ENCODE assay signal across 29 mouse cellular contexts in genomic region chr2:26605331-26605730, GRCm38 (mm10). TPM values are rescaled to one million over a fixed set of nuclear protein-coding genes. Genes with fewer than 3 reads are reported as not detected.
DNase-seq lines count a peak whose midpoint lies in the region; ATAC-seq and TF ChIP-seq lines count a peak whose summit lies in the region.
"Had no signal": no experiment of that assay in that cellular context is flagged by ENCODE, and none has a peak within 500 bp of the region (broad histone marks: within the 10 kb centered on the region; RNA-seq: fewer than 3 reads in every experiment).

No protein-coding gene starts in this region.

- peak; percentile 19 for DNase-seq in adrenal gland, postnatal 10 days
- no peak for DNase-seq in adrenal gland, postnatal 4 days (ENCODE audit: low spot score in 2 of 2)
- no peak for DNase-seq in liver, embryonic 14.5 days (ENCODE audit: low read depth in 3 of 3, low spot score in 3 of 3)
- DNase-seq in testis, postnatal 10 days (ENCODE audit: low spot score) = no peak
- DNase-seq in thymus, postnatal 36 days = no peak
- DNase-seq: adrenal gland, postnatal 25 days; cerebellum, adult 11 months; cerebellum, adult 8-10 months; cerebellum, postnatal 14 days; embryo, embryonic 11 days; gastrocnemius, postnatal 14 days; heart, postnatal 14 days had no signal

- no peak overlapping the region for H3K4me3 ChIP-seq in liver, embryonic 14.5 days (ENCODE audit: insufficient read depth in 1 of 2, low read depth in 2 of 2, low read length in 2 of 2)
- no peak overlapping the region for H3K4me3 ChIP-seq in liver, embryonic 12.5 days
- H3K4me3 ChIP-seq in testis, adult 2 months (ENCODE audit: control insufficient read depth, low read depth, low read length) = peak overlapping the region; percentile 67
- H3K4me3 ChIP-seq: erythroblast, embryonic 14.5 days had no signal

- H3K9ac ChIP-seq in liver, embryonic 14.5 days (replicated peaks) = no peak overlapping the region
- no peak overlapping the region for H3K9ac ChIP-seq in liver, embryonic 12.5 days
- H3K9ac ChIP-seq: embryonic facial prominence, embryonic 15.5 days; heart, embryonic 15.5 days; hindbrain, embryonic 13.5 days had no signal

- TF ChIP-seq CTCF in liver, embryonic 14.5 days (IDR thresholded peaks at IDR 0.05; ENCODE audit: low read depth) = 0 out of 2 replicates have a peak, but pooled peaks have one; percentile 13
- TF ChIP-seq CTCF in testis, adult 2 months (IDR thresholded peaks at IDR 0.05; ENCODE audit: control insufficient read depth, insufficient read depth, insufficient replicate concordance, low read depth, low read length) = no peak

- ATAC-seq in liver, embryonic 14.5 days (ENCODE audit: insufficient read depth) = no peak
- ATAC-seq in liver, embryonic 12.5 days = no peak
- ATAC-seq: forebrain, embryonic 14.5 days; hindbrain, postnatal 0 days had no signal

- TF ChIP-seq EP300 in liver, embryonic 14.5 days (IDR thresholded peaks at IDR 0.05; ENCODE audit: low read depth) = no peak

- H3K9me3 ChIP-seq in liver, embryonic 14.5 days (ENCODE audit: control insufficient read depth, low read length) = no peaks in the 10 kb centered on the region
- no peaks in the 10 kb centered on the region for H3K9me3 ChIP-seq in liver, embryonic 12.5 days (replicated peaks)
- H3K9me3 ChIP-seq: embryonic facial prominence, embryonic 15.5 days; forebrain, embryonic 10.5 days; heart, embryonic 10.5 days; heart, embryonic 15.5 days; hindbrain, embryonic 13.5 days had no signal

- H3K4me1 ChIP-seq in liver, embryonic 14.5 days (replicated peaks; ENCODE audit: control insufficient read depth in 2 of 2, insufficient read depth in 2 of 2, low read length in 1 of 2) = peaks cover 0 to 5% of the 10 kb centered on the region in 2 experiments; a peak in 1 of 4 replicates
- H3K4me1 ChIP-seq in liver, embryonic 12.5 days = peaks cover 51% of the 10 kb centered on the region
- peaks cover 3% of the 10 kb centered on the region; the same call in 1 of the 2 replicates for H3K4me1 ChIP-seq in testis, adult 2 months (ENCODE audit: control insufficient read depth, insufficient read depth, low read length)

- no peak for TF ChIP-seq POLR2A in testis, adult 2 months (IDR thresholded peaks at IDR 0.05; ENCODE audit: control insufficient read depth, low read depth, low read length)

- H3K27ac ChIP-seq in liver, embryonic 14.5 days = no peak overlapping the region
- no peak overlapping the region for H3K27ac ChIP-seq in liver, embryonic 12.5 days
- H3K27ac ChIP-seq in testis, adult 2 months (ENCODE audit: control insufficient read depth, insufficient read depth, low read depth, low read length) = no peak overlapping the region
- H3K27ac ChIP-seq: hindbrain, embryonic 13.5 days; hindbrain, postnatal 0 days had no signal

- WGBS in liver, embryonic 14.5 days (ENCODE audit: insufficient replicate concordance) = 71% methylated on average over 8 of the region's 8 CpGs
- 75% methylated on average over 8 of the region's 8 CpGs for WGBS in liver, embryonic 12.5 days (ENCODE audit: insufficient replicate concordance)

- peaks cover 7% of the 10 kb centered on the region for H3K27me3 ChIP-seq in liver, embryonic 14.5 days (ENCODE audit: control insufficient read depth, insufficient read depth, low read length)
- peaks cover 47% of the 10 kb centered on the region for H3K27me3 ChIP-seq in liver, embryonic 12.5 days (replicated peaks)
- H3K27me3 ChIP-seq in testis, adult 2 months (ENCODE audit: control insufficient read depth, insufficient read depth, low read length) = peaks cover 2% of the 10 kb centered on the region; the same call in 1 of the 2 replicates
- H3K27me3 ChIP-seq: embryonic facial prominence, embryonic 15.5 days; heart, embryonic 15.5 days had no signal

- no peaks in the 10 kb centered on the region for H3K36me3 ChIP-seq in liver, embryonic 14.5 days (replicated peaks; ENCODE audit: control insufficient read depth, insufficient read depth, low read depth)
- no peaks in the 10 kb centered on the region for H3K36me3 ChIP-seq in liver, embryonic 12.5 days
- no peaks in the 10 kb centered on the region for H3K36me3 ChIP-seq in testis, adult 2 months (ENCODE audit: control insufficient read depth, insufficient read depth, low read length)
- H3K36me3 ChIP-seq: embryonic facial prominence, embryonic 15.5 days; forebrain, embryonic 10.5 days; heart, embryonic 10.5 days; heart, embryonic 15.5 days; hindbrain, embryonic 13.5 days had no signal

- H3K4me2 ChIP-seq in liver, embryonic 14.5 days (ENCODE audit: low read depth) = no peak overlapping the region
- no peak overlapping the region for H3K4me2 ChIP-seq in liver, embryonic 12.5 days

RNA-seq across cellular contexts. Expression of gene Agpat2, which starts 1.1 kb away (rescaled TPM):
- total RNA-seq in adrenal gland, postnatal 10 days (2021) = 100 to 1,000 TPM; 333 to 433 TPM
- total RNA-seq in adrenal gland, postnatal 4 days (2021) = 100 to 1,000 TPM; 121 to 156 TPM
- polyA plus RNA-seq in liver, embryonic 14.5 days (2012; rRNA removed) = 27.2 and 29.8 TPM in 2 replicates
- polyA plus RNA-seq in liver, embryonic 14.5 days (2014; fragmentation: Nextera tagmentation; extraction: Ambion mirVana) = 31.4 and 32.8 TPM in 2 replicates
- 26.7 and 28.7 TPM in 2 replicates for polyA plus RNA-seq in liver, embryonic 12.5 days (2016; fragmentation: Nextera tagmentation; extraction: Ambion mirVana)
- 223 and 249 TPM in 2 replicates for polyA plus RNA-seq in testis, adult 2 months (2012; rRNA removed)

RNA-seq across cellular contexts. Expression of gene Gm20532, which starts 18.9 kb away (rescaled TPM):
- not detected for total RNA-seq in adrenal gland, postnatal 10 days (2021)
- not detected for total RNA-seq in adrenal gland, postnatal 4 days (2021)
- polyA plus RNA-seq in liver, embryonic 14.5 days (2012; rRNA removed) = not detected in 2 replicates
- not detected in 2 replicates for polyA plus RNA-seq in liver, embryonic 14.5 days (2014; fragmentation: Nextera tagmentation; extraction: Ambion mirVana)
- polyA plus RNA-seq in liver, embryonic 12.5 days (2016; fragmentation: Nextera tagmentation; extraction: Ambion mirVana) = not detected in 2 replicates
- not detected in 2 replicates for polyA plus RNA-seq in testis, adult 2 months (2012; rRNA removed)
- total RNA-seq: adrenal gland, adult 18-20 months; adrenal gland, postnatal 25 days; common myeloid progenitor, adult 5-6 weeks; gastrocnemius, postnatal 14 days; heart, postnatal 14 days; hematopoietic stem cell, adult 5-6 weeks; hindbrain, postnatal 0 days had no signal
- polyA plus RNA-seq: C2C12; embryonic facial prominence, embryonic 11.5 days; embryonic facial prominence, embryonic 15.5 days; erythroblast, embryonic 14.5 days; forebrain, embryonic 10.5 days; forebrain, embryonic 14.5 days; gonadal fat pad, adult 2 months; heart, embryonic 10.5 days; heart, embryonic 15.5 days; hindbrain, embryonic 13.5 days; hindbrain, postnatal 0 days; intestine, embryonic 14.5 days had no signal

RNA-seq across cellular contexts. Expression of gene Fam69b, which starts 22.9 kb away (rescaled TPM):
- 10 to 100 TPM in 1 of 2 experiments, 1 to 10 TPM in 1; 9.1 to 17.1 TPM for total RNA-seq in adrenal gland, postnatal 10 days (2021)
- total RNA-seq in adrenal gland, postnatal 4 days (2021) = 10 to 100 TPM; 11.1 to 11.4 TPM
- 0.78 and 0.94 TPM in 2 replicates for polyA plus RNA-seq in liver, embryonic 14.5 days (2012; rRNA removed)
- 0.70 and 0.78 TPM in 2 replicates for polyA plus RNA-seq in liver, embryonic 14.5 days (2014; fragmentation: Nextera tagmentation; extraction: Ambion mirVana)
- 4.6 and 5.5 TPM in 2 replicates for polyA plus RNA-seq in liver, embryonic 12.5 days (2016; fragmentation: Nextera tagmentation; extraction: Ambion mirVana)
- 10.3 and 12.0 TPM in 2 replicates for polyA plus RNA-seq in testis, adult 2 months (2012; rRNA removed)
- polyA plus RNA-seq: erythroblast, embryonic 14.5 days had no signal

RNA-seq across cellular contexts. Expression of gene Egfl7, which starts 25.5 kb away (rescaled TPM):
- 100 to 1,000 TPM; 210 to 304 TPM for total RNA-seq in adrenal gland, postnatal 10 days (2021)
- 100 to 1,000 TPM; 265 to 295 TPM for total RNA-seq in adrenal gland, postnatal 4 days (2021)
- polyA plus RNA-seq in liver, embryonic 14.5 days (2012; rRNA removed) = 61.7 and 68.0 TPM in 2 replicates
- 46.8 and 47.6 TPM in 2 replicates for polyA plus RNA-seq in liver, embryonic 14.5 days (2014; fragmentation: Nextera tagmentation; extraction: Ambion mirVana)
- 106 and 120 TPM in 2 replicates for polyA plus RNA-seq in liver, embryonic 12.5 days (2016; fragmentation: Nextera tagmentation; extraction: Ambion mirVana)
- 27.4 and 41.2 TPM in 2 replicates for polyA plus RNA-seq in testis, adult 2 months (2012; rRNA removed)
